Mouse (Mus musculus) liver, postnatal 0 days (tissue): ENCODE data around the gene Mok.

Experiments used
- CTCF ChIP-seq: sonication (generic); IDR thresholded peaks from 2 replicates; pipeline ENCODE4 v1.5.1; 2016; ENCODE audit warnings: antibody characterized with exemption, low read depth
- EP300 ChIP-seq: IDR thresholded peaks from 2 replicates; pipeline ENCODE4 v1.6.1; 2016; ENCODE audit warnings: antibody characterized with exemption, low read depth, mild to moderate bottlenecking

- TF ChIP-seq EP300 (no peak), CTCF (no peak)
These were observed 14.3 kb upstream of the Mok start for GRCm38 (mm10) chr12:110854786-110855737.
